In genomic region chr1:75217893-75218226, GRCm38 (mm10) we compare ENCODE assay signal across 8 mouse cellular contexts. TPM values are rescaled to one million over a fixed set of nuclear protein-coding genes. Genes with fewer than 3 reads are reported as not detected.
DNase-seq lines count a peak whose midpoint lies in the region; ATAC-seq and TF ChIP-seq lines count a peak whose summit lies in the region.

No protein-coding gene starts in this region.

- H3K4me2 ChIP-seq in limb, embryonic 14.5 days (replicated peaks; ENCODE audit: low read depth, low read length, severe bottlenecking) = peak overlapping the region; percentile 99

- DNase-seq in frontal cortex, postnatal 10 days (ENCODE audit: low spot score in 2 of 2) = no peak
- no peak for DNase-seq in testis, postnatal 14 days (ENCODE audit: low spot score)
- no peak for DNase-seq in limb, embryonic 14.5 days (ENCODE audit: low spot score)
- DNase-seq in ovary, adult 18-20 months (ENCODE audit: low spot score) = no peak
- no peak for DNase-seq in adrenal gland, adult 2 months
- DNase-seq in ovary, postnatal 10 days (ENCODE audit: low spot score) = no peak

- ATAC-seq in frontal cortex, adult (ENCODE audit: low TSS enrichment) = peak; percentile 8; the same call in 1 of the 2 replicates
- ATAC-seq in limb, embryonic 14.5 days (ENCODE audit: low FRiP score, low read depth) = no peak

- H3K9me3 ChIP-seq in limb, embryonic 14.5 days (ENCODE audit: control insufficient read depth, low read length) = no peaks in the 10 kb centered on the region

- no peak for TF ChIP-seq CTCF in testis, adult 2 months (IDR thresholded peaks at IDR 0.05; ENCODE audit: control insufficient read depth, insufficient read depth, insufficient replicate concordance, low read depth, low read length)

- H3K27ac ChIP-seq in testis, adult 2 months (ENCODE audit: control insufficient read depth, insufficient read depth, low read depth, low read length) = no peak overlapping the region
- H3K27ac ChIP-seq in limb, embryonic 14.5 days (replicated peaks; ENCODE audit: low read depth, low read length) = no peak overlapping the region

- peak overlapping the region; percentile 82 for H3K4me3 ChIP-seq in testis, adult 2 months (ENCODE audit: control insufficient read depth, low read depth, low read length)
- peak overlapping the region; percentile 53 for H3K4me3 ChIP-seq in limb, embryonic 14.5 days (replicated peaks; ENCODE audit: low read length)

- H3K36me3 ChIP-seq in testis, adult 2 months (ENCODE audit: control insufficient read depth, insufficient read depth, low read length) = no peaks in the 10 kb centered on the region
- H3K36me3 ChIP-seq in limb, embryonic 14.5 days (ENCODE audit: control insufficient read depth, insufficient read depth, low read length) = peaks cover 30% of the 10 kb centered on the region

- peak overlapping the region; percentile 34; the same call in 1 of the 2 replicates for H3K9ac ChIP-seq in limb, embryonic 14.5 days (ENCODE audit: low read depth, low read length, severe bottlenecking)

- whole genome bisulfite sequencing in limb, embryonic 14.5 days = 2% methylated on average over 6 of the region's 6 CpGs

- peaks cover 18% of the 10 kb centered on the region for H3K4me1 ChIP-seq in testis, adult 2 months (ENCODE audit: control insufficient read depth, insufficient read depth, low read length)
- H3K4me1 ChIP-seq in limb, embryonic 14.5 days (ENCODE audit: control insufficient read depth, insufficient read depth, low read length) = peaks cover 13% of the 10 kb centered on the region

- no peak for TF ChIP-seq POLR2A in testis, adult 2 months (IDR thresholded peaks at IDR 0.05; ENCODE audit: control insufficient read depth, low read depth, low read length)
- no peak for TF ChIP-seq POLR2A in limb, embryonic 14.5 days (IDR thresholded peaks at IDR 0.05; ENCODE audit: borderline replicate concordance, extremely low read depth, insufficient read depth, insufficient read length)

- H3K27me3 ChIP-seq in testis, adult 2 months (ENCODE audit: control insufficient read depth, insufficient read depth, low read length) = peaks cover 4% of the 10 kb centered on the region
- peaks cover 32% of the 10 kb centered on the region for H3K27me3 ChIP-seq in limb, embryonic 14.5 days (ENCODE audit: control insufficient read depth, insufficient read depth, low read length)

RNA-seq across cellular contexts. Expression of gene Tuba4a, which starts 1.8 kb away (rescaled TPM):
- polyA plus RNA-seq in testis, adult 2 months (2012; rRNA removed) = 163 and 204 TPM in 2 replicates
- 20.9 and 25.1 TPM in 2 replicates for polyA plus RNA-seq in limb, embryonic 14.5 days (2012; rRNA removed)
- 38.5 and 55.9 TPM in 2 replicates for polyA plus RNA-seq in limb, embryonic 14.5 days (2014; fragmentation: Nextera tagmentation; extraction: Ambion mirVana)
- 10 to 100 TPM; 55.4 to 73.0 TPM for total RNA-seq in adrenal gland, adult 2 months (2021)
- 10.8 and 11.2 TPM in 2 replicates for polyA plus RNA-seq in adrenal gland, adult 2 months (2012; rRNA removed)

RNA-seq across cellular contexts. Expression of gene Stk16, which starts 7.2 kb away (rescaled TPM):
- 205 and 207 TPM in 2 replicates for polyA plus RNA-seq in testis, adult 2 months (2012; rRNA removed)
- polyA plus RNA-seq in limb, embryonic 14.5 days (2012; rRNA removed) = 245 and 269 TPM in 2 replicates
- polyA plus RNA-seq in limb, embryonic 14.5 days (2014; fragmentation: Nextera tagmentation; extraction: Ambion mirVana) = 110 and 118 TPM in 2 replicates
- 100 to 1,000 TPM; 106 to 109 TPM for total RNA-seq in adrenal gland, adult 2 months (2021)
- 228 and 249 TPM in 2 replicates for polyA plus RNA-seq in adrenal gland, adult 2 months (2012; rRNA removed)

RNA-seq across cellular contexts. Expression of gene Glb1l, which starts 7.2 kb away (rescaled TPM):
- 117 and 129 TPM in 2 replicates for polyA plus RNA-seq in testis, adult 2 months (2012; rRNA removed)
- 41.4 and 46.0 TPM in 2 replicates for polyA plus RNA-seq in limb, embryonic 14.5 days (2012; rRNA removed)
- 17.7 and 18.2 TPM in 2 replicates for polyA plus RNA-seq in limb, embryonic 14.5 days (2014; fragmentation: Nextera tagmentation; extraction: Ambion mirVana)
- total RNA-seq in adrenal gland, adult 2 months (2021) = 10 to 100 TPM; 16.0 to 23.1 TPM
- polyA plus RNA-seq in adrenal gland, adult 2 months (2012; rRNA removed) = 7.4 and 7.7 TPM in 2 replicates

RNA-seq across cellular contexts. Expression of gene A630095N17Rik, which starts 14.0 kb away (rescaled TPM):
- polyA plus RNA-seq in testis, adult 2 months (2012; rRNA removed) = 10.2 and 12.7 TPM in 2 replicates
- polyA plus RNA-seq in limb, embryonic 14.5 days (2012; rRNA removed) = not detected in 2 replicates
- polyA plus RNA-seq in limb, embryonic 14.5 days (2014; fragmentation: Nextera tagmentation; extraction: Ambion mirVana) = not detected in 2 replicates
- total RNA-seq in adrenal gland, adult 2 months (2021) = not detected
- polyA plus RNA-seq in adrenal gland, adult 2 months (2012; rRNA removed) = not detected in 2 replicates

RNA-seq across cellular contexts. Expression of gene Dnajb2, which starts 18.3 kb away (rescaled TPM):
- 298 and 299 TPM in 2 replicates for polyA plus RNA-seq in testis, adult 2 months (2012; rRNA removed)
- polyA plus RNA-seq in limb, embryonic 14.5 days (2012; rRNA removed) = 41.9 and 44.9 TPM in 2 replicates
- 20.4 and 22.4 TPM in 2 replicates for polyA plus RNA-seq in limb, embryonic 14.5 days (2014; fragmentation: Nextera tagmentation; extraction: Ambion mirVana)
- total RNA-seq in adrenal gland, adult 2 months (2021) = 100 to 1,000 TPM in 1 of 2 experiments, 10 to 100 TPM in 1; 89.1 to 111 TPM
- polyA plus RNA-seq in adrenal gland, adult 2 months (2012; rRNA removed) = 52.8 and 58.4 TPM in 2 replicates
